Mouse (Mus musculus) heart, postnatal 14 days (tissue): ENCODE results near the gene Mff. TPM values are rescaled to one million over a fixed set of nuclear protein-coding genes. Genes with fewer than 3 reads are reported as not detected.
A peak's percentile ranks its signal among the peaks of the same experiment; 100 is the strongest.

Experiments
- DNase-seq, 2 experiments: peaks; one replicate each; pipeline ENCODE4 v3.0.0; 2021 to 2022
- intact Hi-C: fragments of 180-260 bp; cut with DNase I; formaldehyde crosslinking; loops from one replicate; pipeline ENCODE4 v1.15.1; 2025
- long read RNA-seq, 2 experiments: library from polyadenylated mRNA; stranded (forward); transcript quantifications; one replicate each; pipeline ENCODE4 v2.0.0; 2021
- total RNA-seq, 2 experiments: library from RNA; stranded (reverse); gene quantifications; 2 replicates each; pipeline ENCODE4 v1.2.3; 2021

The Mff gene
- 100 to 1,000 TPM; 183 to 184 TPM for total RNA-seq
- long read RNA-seq, experiment 1, transcript Mff-202 (9 exons, 1,894 nt): minor isoform, 48 of 364 reads
- long read RNA-seq, experiment 1, transcript Mff-208 (8 exons, 1,645 nt): major isoform, 67 of 364 reads
- long read RNA-seq, experiment 1, transcript Mff-201 (8 exons, 1,706 nt): minor isoform, 26 of 364 reads
- long read RNA-seq, experiment 1, partial matches to known transcripts: 3 of 364 reads
- long read RNA-seq, experiment 1, other reads (novel, unspliced or antisense): 215 of 364 reads
- long read RNA-seq, experiment 2, transcript Mff-201 (8 exons, 1,706 nt): minor isoform, 18 of 254 reads
- long read RNA-seq, experiment 2, transcript Mff-208 (8 exons, 1,645 nt): major isoform, 44 of 254 reads
- long read RNA-seq, experiment 2, transcript Mff-202 (9 exons, 1,894 nt): minor isoform, 27 of 254 reads
- long read RNA-seq, experiment 2, partial matches to known transcripts: 2 of 254 reads
- long read RNA-seq, experiment 2, other reads (novel, unspliced or antisense): 162 of 254 reads

DNA sequence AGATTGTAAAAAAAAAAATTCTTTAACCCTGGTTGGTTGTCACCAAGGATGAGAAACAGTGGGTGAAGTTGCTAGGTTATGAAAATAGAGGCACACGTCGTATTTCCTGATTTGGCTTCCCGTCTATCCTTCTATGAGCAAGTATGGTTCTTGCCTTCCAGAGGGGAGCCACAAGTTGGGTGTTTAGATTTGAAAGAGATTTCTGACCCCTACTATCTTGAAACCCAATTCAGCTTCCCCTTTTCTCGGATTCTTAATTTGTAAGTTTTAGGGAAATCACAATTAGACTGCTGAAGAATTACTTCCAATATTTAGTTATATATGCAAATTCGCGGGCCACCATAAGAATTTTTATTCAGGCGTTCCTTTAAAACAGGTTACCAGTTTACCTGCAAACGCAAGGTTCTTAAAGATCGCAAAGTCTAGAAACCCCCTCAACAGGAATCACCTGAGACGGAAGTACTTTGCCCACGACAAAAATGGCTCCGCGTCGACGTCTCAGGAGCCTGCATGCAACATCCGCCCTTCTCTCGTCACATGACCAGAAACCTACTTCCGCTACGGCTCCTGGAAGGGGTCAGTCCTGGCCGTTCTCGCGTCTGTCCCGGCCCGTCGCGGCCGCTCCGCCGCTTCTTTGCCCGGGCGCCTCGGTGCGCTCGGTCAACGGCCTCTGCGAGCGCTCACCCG, at the start of gene Mff:
TSS of gene Mff (plus strand) at position 552 of the 687 bp plus-strand sequence.
- intact Hi-C loops: loop anchor here (2.0 kb wide), 1 partner anchor 62 kb away; no protein-coding TSS in a partner anchor
- DNase-seq: peak; percentile 90 to 93

DNA sequence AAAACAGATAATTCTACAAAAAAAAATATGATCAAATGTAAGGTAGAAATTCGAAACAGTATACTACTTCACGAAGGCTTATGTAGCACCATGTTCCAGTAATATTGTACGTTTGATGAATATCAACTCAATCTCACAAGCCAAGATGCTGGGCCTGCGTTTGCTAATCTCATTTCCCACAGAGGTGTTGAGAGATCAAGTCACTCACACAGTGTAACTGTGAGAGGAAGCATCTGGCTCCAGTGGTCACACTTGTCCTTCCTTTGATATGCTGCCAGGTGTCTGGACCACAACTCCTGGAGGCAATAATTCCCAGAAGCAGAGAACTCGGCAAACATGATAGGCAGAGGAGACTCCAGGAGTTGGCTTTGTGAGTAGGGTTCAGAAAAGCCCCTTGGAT, 38.4 kb upstream of the Mff start:
- DNase-seq: no peak
- intact Hi-C loops: no loop called here

DNA sequence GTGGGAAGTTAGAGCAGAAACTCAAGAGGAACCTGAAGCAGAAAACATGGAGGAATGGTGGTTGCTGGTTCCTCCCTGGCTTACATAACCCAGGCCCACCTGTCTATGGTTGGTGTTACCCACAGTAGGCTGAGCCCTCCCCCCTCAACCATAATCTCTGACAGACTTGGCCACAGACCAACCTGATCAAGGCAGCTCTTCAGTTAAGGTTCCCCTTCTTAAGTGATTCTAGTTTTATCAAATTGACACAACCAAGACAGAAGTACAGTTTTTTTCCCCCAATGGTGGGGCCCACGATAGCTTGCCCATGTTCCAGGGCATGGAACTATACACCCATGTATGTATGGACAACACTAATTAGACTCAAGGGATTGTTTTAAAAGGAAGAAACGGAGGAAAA, 37.8 kb upstream of the Mff start:
- no peak for DNase-seq
- intact Hi-C loops: no loop called here

DNA sequence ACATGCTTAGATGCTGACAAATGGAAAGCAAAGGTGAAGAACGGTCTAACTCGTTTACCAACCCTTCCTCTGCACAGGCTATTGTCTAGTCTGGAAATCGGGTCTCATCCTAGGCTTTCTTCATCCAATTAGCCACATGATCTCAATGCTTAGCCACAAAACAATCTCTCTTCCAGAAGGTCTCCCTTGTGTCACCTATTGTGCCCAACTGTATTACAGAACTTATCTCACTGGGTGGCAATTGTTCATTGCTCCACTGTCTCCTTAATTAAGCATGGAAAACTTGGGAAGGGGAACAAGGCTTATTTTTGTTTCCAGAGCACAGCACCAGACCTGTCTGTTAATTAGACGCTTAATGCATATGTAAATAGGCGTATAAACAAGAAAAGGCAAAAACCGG, 36.8 kb upstream of the Mff start:
- DNase-seq: no peak
- intact Hi-C loops: no loop called here

DNA sequence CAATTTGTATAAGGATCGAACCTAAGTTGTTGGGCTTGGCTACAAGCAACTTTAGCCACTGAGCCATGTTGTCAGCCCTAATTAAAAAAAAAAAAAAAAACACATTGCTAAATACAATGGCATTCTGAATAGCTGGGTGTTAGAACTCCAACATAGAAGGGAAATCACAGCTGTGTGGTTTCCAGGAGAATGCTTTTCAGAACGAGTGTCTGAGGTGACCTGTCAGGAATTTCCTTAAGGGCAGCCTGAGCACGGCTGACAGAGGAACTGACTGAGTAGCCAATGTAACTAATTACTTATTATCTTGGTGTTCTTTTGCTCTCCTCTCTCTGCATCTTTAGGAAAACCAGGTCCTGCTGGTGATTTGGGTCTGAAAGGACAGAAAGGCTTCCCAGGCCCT, 28.8 kb upstream of the Mff start:
- intact Hi-C loops: no loop called here
- no peak for DNase-seq

DNA sequence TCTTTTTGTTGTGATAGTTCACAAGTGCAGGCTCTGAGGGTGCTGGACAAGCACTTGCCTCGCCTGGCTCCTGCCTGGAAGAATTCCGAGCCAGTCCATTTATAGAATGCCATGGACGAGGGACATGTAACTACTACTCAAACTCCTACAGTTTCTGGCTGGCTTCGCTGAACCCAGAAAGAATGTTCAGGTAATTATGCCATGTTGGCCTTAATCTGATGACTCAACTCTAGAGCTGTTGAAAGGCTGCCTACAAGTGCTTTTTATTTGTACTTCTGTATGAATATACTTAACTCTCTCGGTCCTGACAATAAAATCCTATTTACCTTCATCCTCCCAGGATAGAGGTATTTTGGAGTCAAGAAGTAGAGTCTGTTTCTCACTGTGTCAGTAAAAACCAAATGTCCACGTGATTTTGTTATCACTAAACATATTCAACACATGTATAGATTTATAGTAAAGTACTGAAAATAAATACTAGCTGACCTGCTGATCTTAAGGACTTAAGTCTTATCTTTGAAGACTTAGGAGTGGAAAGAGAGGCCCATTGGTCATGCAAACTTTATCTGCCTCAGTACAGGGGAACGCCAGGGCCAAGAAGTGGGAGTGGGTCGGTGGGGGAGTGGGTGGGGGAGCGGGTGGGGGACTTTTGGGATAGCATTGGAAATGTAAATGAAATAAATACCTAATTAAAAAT, 6.7 kb upstream of the Mff start:
- peak in 1 of 2 experiments; percentile 9 for DNase-seq
- intact Hi-C loops: no loop called here

DNA sequence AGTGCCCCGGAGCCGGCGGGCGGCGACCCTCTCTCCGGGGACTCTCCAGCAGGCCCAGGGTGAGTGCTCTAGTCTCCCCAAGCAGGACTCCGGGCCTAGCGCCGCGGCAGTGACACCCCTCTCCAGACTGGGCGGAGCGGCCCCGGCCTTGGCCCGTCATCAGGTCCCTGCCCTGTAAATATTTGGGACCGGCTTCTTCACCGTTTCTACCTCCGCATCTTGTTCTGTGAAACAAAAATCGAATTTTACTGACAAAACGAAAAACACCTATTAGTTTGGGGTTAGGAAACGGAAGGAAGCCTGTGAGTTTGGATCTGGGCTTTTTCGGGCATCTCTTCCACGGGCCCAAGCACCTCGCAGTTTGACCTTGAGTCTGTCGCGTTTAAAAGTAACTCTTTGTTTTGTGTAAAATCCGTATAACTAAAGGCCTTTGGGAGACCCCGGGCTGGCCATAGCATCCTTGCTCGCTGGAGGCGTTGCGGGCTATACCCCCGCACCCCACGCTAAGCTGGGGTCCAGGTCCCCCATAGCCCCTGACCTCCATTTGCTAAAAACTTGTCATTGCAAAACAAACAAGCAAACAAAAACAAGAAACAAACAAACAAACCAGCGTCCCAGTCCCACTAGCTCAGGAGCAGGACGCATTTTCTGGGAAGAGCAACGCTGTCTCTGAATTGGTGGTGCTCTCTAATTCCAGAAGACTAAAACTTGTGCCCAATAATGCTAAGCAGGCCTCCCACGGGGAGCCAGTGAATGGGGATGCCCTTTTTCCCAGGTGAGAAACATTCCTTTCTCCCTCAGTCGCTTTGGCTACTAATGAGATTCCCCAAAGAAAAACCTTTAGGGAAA, 560 bp downstream of the Mff start:
- intact Hi-C loops: loop anchor here (2.0 kb wide), 1 partner anchor 62 kb away; no protein-coding TSS in a partner anchor
- no peak for DNase-seq

DNA sequence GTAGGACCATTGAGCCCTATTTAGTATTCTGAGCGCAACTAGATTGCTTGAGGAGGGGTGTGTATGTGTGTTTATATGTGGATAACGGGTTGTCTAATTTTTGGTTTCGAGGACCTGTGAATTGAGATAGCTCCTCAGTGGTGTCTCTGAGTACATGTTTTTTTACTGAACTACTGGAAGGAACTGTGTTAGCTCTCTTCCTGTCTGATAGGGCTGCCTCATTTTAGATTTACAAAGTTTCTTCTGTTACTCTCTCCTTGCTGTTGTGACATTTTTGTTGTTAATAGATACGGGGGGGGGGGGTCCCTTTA, 1.1 kb downstream of the Mff start:
- DNase-seq: no peak
- intact Hi-C loops: loop anchor here (2.0 kb wide), 1 partner anchor 61 kb away; no protein-coding TSS in a partner anchor

DNA sequence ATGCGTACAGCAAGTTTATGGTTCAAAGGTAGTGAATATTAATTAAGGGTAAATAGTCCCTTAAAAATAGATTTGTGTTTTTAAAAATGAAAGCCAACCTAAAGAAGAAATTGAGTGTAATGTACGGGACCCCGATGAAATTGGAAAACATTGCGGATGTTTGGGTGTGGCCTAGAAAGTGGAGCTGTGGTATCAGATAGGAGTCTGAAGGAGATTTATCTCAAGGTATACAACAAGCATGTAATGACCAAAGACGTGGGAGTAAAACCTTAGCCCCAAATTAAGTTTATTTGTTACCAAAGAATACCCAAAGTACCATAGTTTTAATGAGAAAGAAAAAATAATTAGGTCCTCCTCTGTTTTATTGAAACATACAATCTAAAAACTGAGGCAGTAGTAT, 1.8 kb downstream of the Mff start:
- intact Hi-C loops: no loop called here
- DNase-seq: no peak

DNA sequence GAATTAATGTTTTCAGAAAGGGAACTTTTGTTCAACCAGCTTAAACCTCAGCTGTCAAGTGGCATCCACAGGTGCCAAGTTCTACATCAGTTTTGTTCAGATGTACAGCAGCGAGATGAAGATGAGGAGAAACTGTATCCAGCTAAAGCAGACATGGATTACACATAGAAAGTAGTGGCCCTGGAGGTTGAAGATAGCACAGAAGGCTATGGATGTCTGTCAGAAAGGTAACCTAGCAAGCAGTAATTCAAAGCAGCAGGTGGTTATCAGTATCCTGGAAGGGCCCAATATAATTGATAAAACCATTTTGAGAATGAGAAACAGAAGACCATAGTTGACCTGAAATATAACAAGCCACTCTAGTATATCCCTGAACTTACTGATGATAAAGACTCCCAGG, 8.7 kb downstream of the Mff start:
- intact Hi-C loops: no loop called here
- DNase-seq: no peak

DNA sequence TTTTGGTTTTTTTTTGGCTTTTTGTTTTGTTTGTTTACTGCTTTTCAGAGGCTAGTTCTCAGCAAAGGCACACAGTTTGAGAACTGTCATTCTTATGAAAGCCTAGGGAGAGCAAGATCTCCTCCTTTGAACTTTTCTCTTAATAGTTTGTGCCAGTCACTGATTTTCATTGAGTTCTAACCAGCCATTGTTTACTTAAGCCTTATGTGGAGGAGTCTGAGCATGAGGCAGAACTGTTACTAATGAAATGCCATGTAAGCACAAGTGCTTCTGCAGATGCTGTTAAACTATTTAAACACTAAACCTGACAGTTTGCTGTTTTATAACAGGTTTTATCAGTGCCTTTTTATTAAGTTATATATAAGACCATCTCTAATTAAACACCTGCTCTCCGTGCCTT, 13.4 kb downstream of the Mff start:
- no peak for DNase-seq
- intact Hi-C loops: no loop called here

DNA sequence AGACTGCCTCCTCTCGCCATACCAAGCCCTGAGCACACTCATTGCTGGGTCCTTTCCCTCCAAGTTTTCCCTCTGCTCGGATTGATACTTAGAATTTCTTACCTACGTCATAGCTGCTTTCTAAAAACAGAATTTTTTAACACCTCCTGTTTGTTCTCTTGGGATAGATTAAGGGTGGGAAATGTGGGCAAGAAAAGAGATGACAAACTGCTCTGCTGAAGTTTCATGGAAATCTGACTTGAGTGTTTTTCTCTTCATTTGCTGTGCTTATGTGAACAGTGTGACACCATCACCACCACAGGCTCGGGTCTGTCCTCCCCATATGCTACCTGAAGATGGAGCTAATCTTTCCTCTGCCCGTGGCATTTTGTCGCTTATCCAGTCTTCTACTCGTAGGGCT, 16.8 kb downstream of the Mff start:
- no peak for DNase-seq
- intact Hi-C loops: no loop called here

DNA sequence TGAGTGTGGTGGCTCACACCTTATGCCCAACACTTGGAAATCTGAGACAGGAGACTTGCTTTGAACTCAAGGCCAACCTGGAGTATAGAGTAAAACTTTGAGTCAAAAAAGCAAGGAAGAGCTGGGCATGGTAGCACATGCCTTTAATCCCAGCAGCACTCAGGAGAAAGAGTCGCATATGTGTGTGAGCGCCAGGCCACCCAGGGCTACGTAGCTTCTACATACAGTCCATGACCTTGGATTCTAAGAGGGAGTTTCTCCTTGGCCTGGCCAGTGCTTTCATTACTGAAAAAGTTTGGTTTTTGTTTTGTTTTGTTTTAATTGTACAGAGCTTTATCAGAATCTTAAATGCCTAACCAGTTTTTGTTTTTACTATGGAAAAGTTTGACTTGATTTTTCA, 19.3 kb downstream of the Mff start:
- no peak for DNase-seq
- intact Hi-C loops: no loop called here

DNA sequence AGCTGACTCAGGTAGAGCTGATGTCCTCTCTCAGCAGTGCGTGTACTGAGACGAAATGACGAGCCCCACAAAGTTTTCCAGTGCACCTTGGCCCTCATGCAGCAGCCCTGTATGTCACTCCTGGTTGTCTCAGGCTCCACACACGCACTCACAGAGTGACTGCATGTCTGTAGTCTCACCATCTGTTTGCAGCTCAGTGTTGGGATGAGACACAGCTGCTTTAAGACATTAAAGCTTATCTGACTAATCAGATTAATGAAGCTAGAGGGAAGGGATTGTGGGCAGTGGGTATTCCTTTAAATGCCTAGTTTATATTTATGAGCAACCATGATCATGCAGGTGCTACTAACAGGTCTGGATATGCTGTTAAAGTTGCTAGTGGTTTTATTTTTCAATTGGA, 21.7 kb downstream of the Mff start:
- no peak for DNase-seq
- intact Hi-C loops: no loop called here

DNA sequence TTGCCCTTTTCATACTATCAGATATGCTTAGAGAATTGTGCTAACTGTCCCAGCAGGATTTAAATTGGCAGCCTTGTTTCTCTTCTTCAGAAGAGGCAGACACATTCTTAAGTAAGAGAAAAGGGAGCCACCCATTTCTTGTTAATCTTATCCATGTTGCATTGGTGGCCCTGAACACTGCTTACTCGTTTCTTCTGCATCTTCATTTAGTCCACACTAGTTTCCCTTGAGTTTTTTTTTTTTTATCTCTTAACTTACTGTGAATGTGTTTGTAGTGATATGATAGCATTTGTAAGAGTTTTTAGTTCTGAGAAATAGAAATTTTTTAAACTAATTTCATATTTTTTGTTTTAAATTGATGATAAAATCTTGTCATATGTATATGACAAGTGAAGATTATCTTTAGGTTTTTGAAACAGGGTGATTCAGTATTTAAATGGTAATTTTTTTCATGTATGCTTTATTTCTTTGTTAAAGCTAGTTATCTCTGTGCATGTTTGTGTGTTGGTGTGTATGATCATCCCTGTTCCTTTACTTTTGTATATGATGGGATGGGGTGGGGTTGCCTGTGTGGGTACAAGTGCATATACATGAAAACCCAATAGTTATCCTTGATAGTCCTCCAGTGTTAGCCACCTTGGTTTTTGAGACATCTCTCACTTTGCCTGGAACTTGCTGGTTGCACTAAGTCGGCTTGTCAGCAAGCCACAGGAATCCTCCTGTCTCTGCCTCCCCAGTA, 23.2 kb downstream of the Mff start:
- intact Hi-C loops: no loop called here

DNA sequence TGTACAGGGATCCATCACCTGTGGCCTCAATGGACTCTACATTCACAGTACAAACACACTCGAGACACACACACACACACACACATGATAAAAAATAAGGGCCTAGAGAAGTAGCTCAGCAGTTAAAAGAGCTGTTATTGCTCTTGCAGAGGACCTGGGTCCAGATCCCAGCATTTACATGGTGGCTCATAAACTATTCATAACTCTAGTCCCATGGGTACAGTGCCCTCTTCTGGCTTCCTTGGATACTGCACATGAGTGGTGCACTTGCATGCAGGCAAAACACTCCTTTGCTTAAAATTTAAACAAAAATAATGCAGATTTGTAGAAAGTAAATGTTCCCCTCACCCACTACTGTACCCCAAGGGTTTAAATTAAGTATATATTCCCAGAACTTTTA, 34.8 kb downstream of the Mff start:
- intact Hi-C loops: no loop called here
- no peak for DNase-seq

More for the DNA sequence above, 23.2 kb downstream of the Mff start:
- no peak for DNase-seq

DNA sequence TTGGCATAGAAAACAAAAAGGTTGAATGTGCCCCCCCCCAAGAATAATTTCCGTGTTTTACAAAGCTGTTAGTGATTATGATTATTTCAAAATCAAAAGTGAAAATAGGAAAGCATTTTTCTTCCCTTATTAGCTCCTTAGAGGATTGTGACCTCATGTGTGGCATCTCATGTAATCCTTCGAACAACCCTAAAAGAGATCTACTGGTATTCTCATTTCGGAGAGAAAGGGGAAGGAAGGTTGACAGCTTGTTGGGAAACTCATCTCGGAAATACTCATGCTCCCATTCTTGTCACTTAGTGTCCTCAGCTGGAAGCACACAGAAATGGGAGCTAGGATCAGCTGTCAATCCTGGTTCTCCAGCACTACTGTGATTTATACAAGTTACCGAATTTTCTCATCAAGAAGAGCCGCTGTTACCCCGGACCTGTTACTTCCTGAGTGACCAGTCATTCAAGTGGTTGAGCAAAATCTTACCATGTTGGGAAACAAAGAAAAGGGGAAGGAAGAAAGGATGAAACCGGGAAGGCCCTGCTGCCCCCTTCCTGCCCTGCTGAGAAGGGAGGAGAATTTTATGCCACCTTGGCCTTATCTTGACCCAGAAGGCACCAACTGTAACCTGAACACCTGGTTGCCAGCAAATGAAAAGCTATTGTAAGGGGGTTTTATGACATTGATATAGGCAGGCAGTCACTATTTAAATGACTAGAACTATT, 36.9 kb downstream of the Mff start:
- intact Hi-C loops: no loop called here
- no peak for DNase-seq

DNA sequence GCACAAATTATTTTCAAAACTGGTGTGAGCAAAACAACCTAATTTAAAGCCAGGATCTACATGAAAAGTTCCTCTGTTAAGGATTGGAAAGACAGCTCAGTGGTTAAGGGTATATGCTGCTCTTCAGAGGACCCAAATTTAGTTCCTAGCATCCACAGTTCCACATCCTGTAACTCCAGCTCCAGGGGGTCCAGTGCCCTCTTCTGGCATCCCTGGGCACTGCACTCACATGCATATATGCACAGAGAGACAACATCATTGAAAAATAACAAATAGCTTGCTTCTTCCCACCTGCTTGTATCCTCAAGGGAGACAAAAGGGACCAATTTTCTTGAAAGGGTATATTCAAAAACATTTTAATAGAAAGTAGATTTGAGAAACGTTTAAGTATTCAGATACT, 37.6 kb downstream of the Mff start:
- intact Hi-C loops: no loop called here
- no peak for DNase-seq

DNA sequence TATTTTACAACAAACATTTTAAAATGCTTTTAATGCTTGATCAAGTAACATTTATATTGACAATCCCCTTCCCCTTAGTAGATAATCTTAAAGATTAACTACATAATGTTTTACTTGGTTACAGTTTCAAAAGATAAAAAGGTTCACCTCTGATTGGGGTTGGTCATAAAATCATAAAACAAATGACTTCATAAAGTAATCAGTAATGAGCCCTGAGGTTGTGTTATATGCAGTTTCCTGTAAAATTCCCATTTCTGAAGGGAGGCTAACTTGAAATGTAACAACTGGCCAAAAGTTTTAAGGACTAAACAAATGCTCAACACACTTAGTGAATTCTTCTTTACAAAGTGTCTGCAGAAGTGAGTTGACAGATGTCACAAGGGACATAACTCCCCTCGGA, 41.5 kb downstream of the Mff start:
- intact Hi-C loops: no loop called here
- DNase-seq: no peak
